11 mouse cellular contexts compared by ENCODE assay signal in the genomic region with DNA sequence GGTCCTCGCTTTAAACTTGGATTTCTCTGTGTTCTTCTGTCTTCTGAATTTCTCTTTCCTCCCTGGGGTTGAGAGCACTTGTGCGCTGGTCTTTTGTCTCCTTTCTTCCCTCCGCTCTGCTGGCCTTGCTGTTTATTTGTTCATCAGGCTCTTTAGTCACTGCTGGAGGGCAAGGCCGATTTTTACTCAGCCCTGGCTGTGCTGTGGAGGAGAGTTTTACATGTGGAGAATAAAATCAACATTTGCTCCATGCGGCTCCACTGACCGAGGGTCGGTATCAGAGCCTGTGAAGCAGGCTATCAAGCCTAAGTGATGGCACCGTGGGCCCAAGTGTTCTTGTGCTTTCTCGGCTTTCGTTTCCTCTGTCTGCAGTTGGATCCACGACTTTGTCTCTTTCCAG. TPM values are rescaled to one million over a fixed set of nuclear protein-coding genes. Genes with fewer than 3 reads are reported as not detected.
DNase-seq lines count a peak whose midpoint lies in the region; ATAC-seq lines count a peak whose summit lies in the region.
"Had no signal": no experiment of that assay in that cellular context is flagged by ENCODE, and none has a peak within 500 bp of the region (broad histone marks: within the 10 kb centered on the region; RNA-seq: fewer than 3 reads in every experiment).

No protein-coding gene starts in this region.

- H3K4me1 ChIP-seq in forebrain, embryonic 14.5 days (ENCODE audit: control insufficient read depth, insufficient read depth, low read length): peaks cover 16% of the 10 kb centered on the region; the same call in 1 of the 2 replicates
- H3K4me1 ChIP-seq in midbrain, embryonic 11.5 days (ENCODE audit: control insufficient read depth, insufficient read depth, low read length): peaks cover 5% of the 10 kb centered on the region; the same call in 1 of the 2 replicates

- no peak for DNase-seq in cerebellum, adult 11 months
- DNase-seq in cerebellum, adult 8-10 months: peak; percentile 35
- peak; percentile 63 for DNase-seq in forebrain, embryonic 14.5 days (ENCODE audit: low spot score)
- peak; percentile 94 for DNase-seq in midbrain, embryonic 11.5 days (ENCODE audit: low spot score, missing footprints)
- no peak for DNase-seq in c-Kit-positive CD71-positive TER-119-positive erythroid progenitor cells, embryonic 14.5 days (ENCODE audit: low spot score)
- no peak for DNase-seq in thymus, adult 18-20 months
- DNase-seq: kidney, postnatal 25 days had no signal

- H3K4me2 ChIP-seq in forebrain, embryonic 14.5 days (ENCODE audit: low read length): peak overlapping the region; percentile 47
- peak overlapping the region; percentile 34 for H3K4me2 ChIP-seq in midbrain, embryonic 11.5 days
- H3K4me2 ChIP-seq: embryonic facial prominence, embryonic 13.5 days had no signal

- H3K9ac ChIP-seq in forebrain, embryonic 14.5 days (ENCODE audit: low read length): peak overlapping the region; percentile 63
- H3K9ac ChIP-seq in midbrain, embryonic 11.5 days (ENCODE audit: low read length): peak overlapping the region; percentile 64
- H3K9ac ChIP-seq: embryonic facial prominence, embryonic 13.5 days had no signal

- no peaks in the 10 kb centered on the region for H3K9me3 ChIP-seq in forebrain, embryonic 14.5 days (replicated peaks; ENCODE audit: control insufficient read depth, low read length)
- H3K9me3 ChIP-seq in midbrain, embryonic 11.5 days (ENCODE audit: control insufficient read depth, low read length): no peaks in the 10 kb centered on the region
- H3K9me3 ChIP-seq: embryonic facial prominence, embryonic 13.5 days had no signal

- no peaks in the 10 kb centered on the region for H3K27me3 ChIP-seq in forebrain, embryonic 14.5 days (replicated peaks; ENCODE audit: control insufficient read depth, insufficient read depth, low read length)
- H3K27me3 ChIP-seq in midbrain, embryonic 11.5 days (ENCODE audit: control insufficient read depth, insufficient read depth, low read length): no peaks in the 10 kb centered on the region
- H3K27me3 ChIP-seq: embryonic facial prominence, embryonic 13.5 days had no signal

- no peaks in the 10 kb centered on the region for H3K36me3 ChIP-seq in forebrain, embryonic 14.5 days (ENCODE audit: control insufficient read depth, insufficient read depth, low read length)
- H3K36me3 ChIP-seq in midbrain, embryonic 11.5 days (ENCODE audit: control insufficient read depth, insufficient read depth, low read length): no peaks in the 10 kb centered on the region
- H3K36me3 ChIP-seq: embryonic facial prominence, embryonic 13.5 days had no signal

- ATAC-seq in cerebellum, adult (ENCODE audit: insufficient number of reproducible peaks, low FRiP score, low TSS enrichment): peak; percentile 28; the same call in 1 of the 2 replicates
- ATAC-seq in forebrain, embryonic 14.5 days: peak; percentile 51
- peak; percentile 73 for ATAC-seq in midbrain, embryonic 11.5 days (ENCODE audit: low FRiP score)
- ATAC-seq in megakaryocyte progenitor cell, adult 5-6 weeks (replicated peaks; ENCODE audit: poor library complexity): no peak

- WGBS in forebrain, embryonic 14.5 days: 15% methylated on average over 11 of the region's 11 CpGs
- 46% methylated on average over 11 of the region's 11 CpGs for WGBS in midbrain, embryonic 11.5 days

- peak overlapping the region; percentile 78 for H3K27ac ChIP-seq in forebrain, embryonic 14.5 days (ENCODE audit: low read depth, low read length)
- H3K27ac ChIP-seq in midbrain, embryonic 11.5 days (ENCODE audit: low read depth, low read length): peak overlapping the region; percentile 87
- H3K27ac ChIP-seq: embryonic facial prominence, embryonic 13.5 days; macrophage had no signal

- 0 out of 2 replicates have a peak overlapping the region, but pooled peaks have one; percentile 9 for H3K4me3 ChIP-seq in forebrain, embryonic 14.5 days (ENCODE audit: low read depth, low read length)
- H3K4me3 ChIP-seq in midbrain, embryonic 11.5 days (ENCODE audit: low read depth, low read length): no peak overlapping the region
- H3K4me3 ChIP-seq: embryonic facial prominence, embryonic 13.5 days had no signal

RNA-seq across cellular contexts. Expression of a gene that starts 13.4 kb away (rescaled TPM):
- polyA plus RNA-seq in forebrain, embryonic 14.5 days (2014; fragmentation: Nextera tagmentation; extraction: Ambion mirVana): 49.7 and 54.1 TPM in 2 replicates
- polyA plus RNA-seq in midbrain, embryonic 11.5 days (2014; fragmentation: Nextera tagmentation; extraction: Ambion mirVana): 42.1 and 45.6 TPM in 2 replicates
- total RNA-seq in megakaryocyte progenitor cell, adult 5-6 weeks (2015): 33.7 and 35.0 TPM in 2 replicates
- total RNA-seq in megakaryocyte progenitor cell, adult 5-6 weeks (2017): 36.5 and 58.1 TPM in 2 replicates

RNA-seq across cellular contexts. Expression of a gene that starts 13.5 kb away (rescaled TPM):
- 0.95 and 1.5 TPM in 2 replicates for polyA plus RNA-seq in forebrain, embryonic 14.5 days (2014; fragmentation: Nextera tagmentation; extraction: Ambion mirVana)
- 3.3 and 3.8 TPM in 2 replicates for polyA plus RNA-seq in midbrain, embryonic 11.5 days (2014; fragmentation: Nextera tagmentation; extraction: Ambion mirVana)
- total RNA-seq in megakaryocyte progenitor cell, adult 5-6 weeks (2015): 0.15 and 0.46 TPM in 2 replicates
- total RNA-seq in megakaryocyte progenitor cell, adult 5-6 weeks (2017): 0.12 TPM in 1 of 2 replicates, not detected in the other

Comparison
In these comparisons a context has a peak if more than half of its experiments do, and no peak if none do; other contexts are left out.
1. DNase-seq: peak in cerebellum, adult 8-10 months (single experiment), forebrain, embryonic 14.5 days (single experiment) and midbrain, embryonic 11.5 days (single experiment); none in cerebellum, adult 11 months (single experiment), c-Kit-positive CD71-positive TER-119-positive erythroid progenitor cells, embryonic 14.5 days (single experiment) and thymus, adult 18-20 months (0 of 2).